Mouse (Mus musculus): ENCODE data around the gene Phf5a. TPM values are rescaled to one million over a fixed set of nuclear protein-coding genes. Genes with fewer than 3 reads are reported as not detected.

Gene Phf5a
- polyA plus RNA-seq, 1 experiment from 2014 or later: 200 TPM

DNA sequence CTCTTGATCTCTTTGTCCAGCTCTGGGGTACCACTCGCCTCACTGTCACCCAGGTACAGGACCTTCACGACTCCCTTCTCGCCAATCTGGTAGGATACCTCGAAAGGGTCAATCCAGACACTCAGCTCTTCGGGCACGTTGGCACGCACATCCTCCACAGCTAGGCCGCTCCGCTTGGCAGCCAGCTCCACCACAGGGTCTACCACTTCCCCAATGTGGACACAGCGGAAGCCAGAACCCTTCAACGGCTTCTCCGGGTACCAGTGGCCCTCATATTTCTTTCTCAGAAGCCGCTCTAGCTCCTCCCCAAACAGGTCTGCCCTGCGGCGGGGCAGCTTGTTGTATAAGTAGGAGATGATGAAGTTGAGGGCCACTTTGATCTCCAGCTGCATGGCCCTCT is 20.3 kb downstream of the Phf5a start:
- Histone ChIP-seq H3K4me1 (peaks cover 28% of the 10 kb centered on the region), H3K36me3 (peaks cover 65% of the 10 kb centered on the region), H3K4me3 (no peak overlapping the region), H3K27me3 (ENCODE audit: insufficient read depth, poor library complexity, severe bottlenecking) (no peaks in the 10 kb centered on the region), H3K27ac (no peak overlapping the region), H3K9me3 (no peaks in the 10 kb centered on the region)
- WGBS: 94% methylated on average over 15 of the region's 15 CpGs
- DNase-seq (ENCODE audit: low spot score): no peak

DNA sequence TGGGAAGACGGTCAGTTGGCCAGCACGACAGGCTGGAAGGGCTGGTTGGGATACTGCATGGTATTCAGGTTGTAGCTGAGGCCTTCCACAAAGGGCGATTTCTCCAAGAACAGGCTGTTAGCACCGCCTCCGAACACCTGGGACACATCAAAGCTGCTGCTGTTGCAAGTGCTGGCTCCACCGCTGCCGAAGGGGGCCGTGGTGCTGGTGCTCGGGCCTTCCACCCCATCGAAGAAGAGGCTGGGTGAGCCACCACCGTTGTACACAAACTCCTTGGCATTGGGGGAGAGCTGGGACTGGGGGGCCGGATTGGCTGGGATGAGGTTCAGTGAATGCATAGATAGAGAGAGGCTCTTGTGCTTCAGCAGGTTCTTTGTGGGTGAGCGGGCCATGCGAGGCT is 21.0 kb downstream of the Phf5a start:
- DNase-seq (ENCODE audit: low spot score): no peak
- H3K4me3 ChIP-seq: no peak overlapping the region
- H3K27ac ChIP-seq: no peak overlapping the region
- 83% methylated on average over 14 of the region's 14 CpGs for WGBS
- H3K27me3 ChIP-seq (ENCODE audit: insufficient read depth, poor library complexity, severe bottlenecking): no peaks in the 10 kb centered on the region
- peaks cover 65% of the 10 kb centered on the region for H3K36me3 ChIP-seq
- peaks cover 33% of the 10 kb centered on the region for H3K4me1 ChIP-seq
- H3K9me3 ChIP-seq: no peaks in the 10 kb centered on the region

DNA sequence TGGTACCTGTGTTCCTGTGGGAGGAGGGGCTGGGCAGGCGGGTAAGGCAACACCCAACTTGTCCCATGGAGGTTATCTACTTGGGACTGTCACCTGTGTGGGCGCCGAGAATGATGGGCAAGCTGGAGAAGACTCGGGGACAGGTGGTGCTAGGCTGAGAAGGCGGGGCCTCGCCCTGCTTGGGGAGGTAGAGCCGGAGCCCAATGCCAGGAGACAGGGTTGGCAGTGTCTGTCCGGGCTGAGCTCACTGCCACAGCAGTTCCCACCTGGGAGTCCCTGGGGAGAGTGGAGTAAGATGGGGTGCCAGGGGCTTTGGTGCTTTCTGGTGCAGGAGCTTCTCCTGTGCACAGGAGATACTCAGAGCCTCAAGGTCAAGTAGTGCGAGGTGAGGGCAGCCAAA is 22.6 kb downstream of the Phf5a start:
- 82% methylated on average over 9 of the region's 9 CpGs for WGBS
- 0 out of 2 replicates have a peak overlapping the region, but pooled peaks have one; percentile 22 for H3K27ac ChIP-seq
- peaks cover 59% of the 10 kb centered on the region for H3K36me3 ChIP-seq

GRCm38 (mm10) chr15:81848301-81848700 is 23.4 kb downstream of the Phf5a start:
- H3K9me3 ChIP-seq: no peaks in the 10 kb centered on the region
- H3K4me3 ChIP-seq: no peak overlapping the region
- H3K27me3 ChIP-seq (ENCODE audit: insufficient read depth, poor library complexity, severe bottlenecking): no peaks in the 10 kb centered on the region
- H3K27ac ChIP-seq: no peak overlapping the region
- 51% methylated on average over 7 of the region's 7 CpGs for WGBS
- H3K36me3 ChIP-seq: peaks cover 51% of the 10 kb centered on the region
- DNase-seq (ENCODE audit: low spot score): no peak
- peaks cover 31% of the 10 kb centered on the region for H3K4me1 ChIP-seq

More for the DNA sequence above, 22.6 kb downstream of the Phf5a start:
- H3K4me1 ChIP-seq: peaks cover 31% of the 10 kb centered on the region
- H3K27me3 ChIP-seq (ENCODE audit: insufficient read depth, poor library complexity, severe bottlenecking): no peaks in the 10 kb centered on the region
- H3K4me3 ChIP-seq: no peak overlapping the region
- H3K9me3 ChIP-seq: no peaks in the 10 kb centered on the region
- no peak for DNase-seq (ENCODE audit: low spot score)

DNA sequence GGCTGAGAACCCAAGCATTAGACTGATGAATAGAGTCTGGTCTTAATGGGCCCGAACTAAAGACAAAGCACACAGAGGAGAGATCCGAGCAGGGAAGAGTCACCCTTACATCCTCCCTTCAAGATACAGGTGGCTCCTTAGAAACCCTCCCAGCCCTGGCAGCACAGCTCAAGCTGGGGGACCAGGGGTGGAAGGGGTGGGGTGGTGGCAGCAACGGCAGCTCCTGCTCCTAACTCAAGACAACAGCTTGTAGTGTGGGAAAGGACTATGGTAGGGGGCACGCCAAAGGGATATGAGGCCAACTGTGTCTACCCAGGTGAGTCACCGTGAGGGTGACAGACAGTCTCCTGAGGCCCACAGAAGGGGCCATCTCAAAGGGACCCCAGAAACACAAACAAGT is 23.9 kb downstream of the Phf5a start:
- no peaks in the 10 kb centered on the region for H3K9me3 ChIP-seq
- H3K27ac ChIP-seq: no peak overlapping the region
- no peak for DNase-seq (ENCODE audit: low spot score)
- H3K4me1 ChIP-seq: peaks cover 31% of the 10 kb centered on the region
- no peak overlapping the region for H3K4me3 ChIP-seq
- 84% methylated on average over 5 of the region's 5 CpGs for WGBS
- peaks cover 47% of the 10 kb centered on the region for H3K36me3 ChIP-seq
- no peaks in the 10 kb centered on the region for H3K27me3 ChIP-seq (ENCODE audit: insufficient read depth, poor library complexity, severe bottlenecking)

GRCm38 (mm10) chr15:81847161-81847560 is 24.6 kb downstream of the Phf5a start:
- Histone ChIP-seq H3K27ac (no peak overlapping the region), H3K27me3 (ENCODE audit: insufficient read depth, poor library complexity, severe bottlenecking) (no peaks in the 10 kb centered on the region), H3K4me1 (peaks cover 29% of the 10 kb centered on the region), H3K4me3 (no peak overlapping the region), H3K36me3 (peaks cover 40% of the 10 kb centered on the region), H3K9me3 (no peaks in the 10 kb centered on the region)
- no peak for DNase-seq (ENCODE audit: low spot score)
- WGBS: 88% methylated on average over 4 of the region's 4 CpGs

DNA sequence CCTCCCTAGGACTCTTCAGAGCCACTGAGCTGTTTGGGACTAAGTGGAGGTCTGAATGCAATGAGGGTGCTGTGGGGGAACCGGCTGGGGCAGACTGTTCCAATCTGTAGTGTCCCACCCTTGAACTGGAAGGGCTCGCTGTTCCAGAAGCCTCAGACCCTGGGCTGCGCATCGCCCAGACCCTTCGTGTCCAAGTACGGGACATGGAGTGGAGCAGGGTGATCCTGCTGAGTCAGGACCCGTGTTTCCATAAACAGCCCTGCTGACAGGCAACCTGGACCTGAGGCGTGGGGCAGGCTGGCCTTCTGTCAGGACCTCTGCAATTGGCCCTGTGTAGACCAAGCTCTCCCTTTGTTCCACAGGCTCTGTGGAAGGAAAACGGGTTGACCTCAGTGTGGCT is 25.0 kb downstream of the Phf5a start:
- 81% methylated on average over 9 of the region's 9 CpGs for WGBS
- Histone ChIP-seq H3K4me1 (peaks cover 29% of the 10 kb centered on the region), H3K27ac (no peak overlapping the region), H3K36me3 (peaks cover 36% of the 10 kb centered on the region), H3K9me3 (no peaks in the 10 kb centered on the region), H3K4me3 (no peak overlapping the region), H3K27me3 (ENCODE audit: insufficient read depth, poor library complexity, severe bottlenecking) (no peaks in the 10 kb centered on the region)
- no peak for DNase-seq (ENCODE audit: low spot score)

DNA sequence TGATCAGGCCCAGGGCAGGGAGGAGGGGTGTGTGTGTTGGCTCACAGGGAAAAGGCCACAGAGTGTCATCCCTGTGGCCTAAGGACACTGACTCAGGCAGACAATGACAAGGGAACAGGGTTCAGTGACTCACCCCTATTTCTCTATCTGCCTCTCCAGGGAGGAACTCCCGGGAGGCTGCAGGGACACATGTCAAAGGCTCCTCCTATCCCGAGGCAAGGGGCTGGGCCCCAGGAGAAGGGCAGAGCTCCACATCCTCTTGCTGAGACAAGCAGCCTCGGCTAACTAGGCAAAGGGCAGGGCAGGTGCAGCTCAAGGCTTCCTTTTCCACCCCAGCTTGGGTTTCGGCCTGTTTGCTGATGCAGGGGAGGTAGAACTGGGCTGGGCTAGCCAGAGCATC is 26.0 kb downstream of the Phf5a start:
- Histone ChIP-seq H3K9me3 (no peaks in the 10 kb centered on the region), H3K4me1 (peaks cover 26% of the 10 kb centered on the region), H3K36me3 (peaks cover 26% of the 10 kb centered on the region), H3K27me3 (ENCODE audit: insufficient read depth, poor library complexity, severe bottlenecking) (no peaks in the 10 kb centered on the region), H3K27ac (no peak overlapping the region; the same call in none of the 2 replicates), H3K4me3 (no peak overlapping the region)
- 25% methylated on average over 4 of the region's 4 CpGs for WGBS
- DNase-seq (ENCODE audit: low spot score): no peak

DNA sequence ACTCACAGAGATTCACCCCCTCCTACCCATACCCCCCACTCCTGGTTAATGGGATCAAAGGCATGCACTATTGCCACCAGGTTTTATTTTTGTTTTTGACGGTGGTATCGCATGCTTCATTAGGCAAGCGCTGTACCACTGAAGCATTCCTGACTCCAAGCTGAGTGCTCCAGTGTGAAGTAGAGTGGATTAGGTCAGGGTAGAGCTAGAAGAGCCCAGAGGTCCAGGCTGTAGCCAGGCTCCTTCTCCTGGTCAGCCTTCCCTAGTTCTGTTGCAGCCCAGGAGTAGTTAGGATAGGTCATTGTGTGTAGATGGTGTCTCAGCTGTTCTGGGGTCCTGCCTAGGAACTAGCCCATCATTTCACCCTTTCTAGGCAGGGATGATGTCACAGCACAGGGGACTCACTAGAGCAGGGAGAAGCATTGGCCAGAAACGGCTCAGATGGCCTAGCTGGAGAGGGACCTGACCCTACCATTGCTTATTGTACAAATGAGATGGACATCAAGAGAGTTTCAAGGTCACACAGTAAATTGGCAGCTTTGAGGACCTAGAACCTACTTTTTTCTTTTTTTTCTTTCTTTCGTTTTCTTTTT is 26.6 kb downstream of the Phf5a start:
- no peak for DNase-seq (ENCODE audit: low spot score)
- peaks cover 20% of the 10 kb centered on the region for H3K36me3 ChIP-seq
- H3K27ac ChIP-seq: no peak overlapping the region; the same call in 1 of the 2 replicates
- H3K27me3 ChIP-seq (ENCODE audit: insufficient read depth, poor library complexity, severe bottlenecking): no peaks in the 10 kb centered on the region
- no peaks in the 10 kb centered on the region for H3K9me3 ChIP-seq
- 74% methylated on average over 5 of the region's 5 CpGs for WGBS
- H3K4me3 ChIP-seq: no peak overlapping the region
- peaks cover 23% of the 10 kb centered on the region for H3K4me1 ChIP-seq

DNA sequence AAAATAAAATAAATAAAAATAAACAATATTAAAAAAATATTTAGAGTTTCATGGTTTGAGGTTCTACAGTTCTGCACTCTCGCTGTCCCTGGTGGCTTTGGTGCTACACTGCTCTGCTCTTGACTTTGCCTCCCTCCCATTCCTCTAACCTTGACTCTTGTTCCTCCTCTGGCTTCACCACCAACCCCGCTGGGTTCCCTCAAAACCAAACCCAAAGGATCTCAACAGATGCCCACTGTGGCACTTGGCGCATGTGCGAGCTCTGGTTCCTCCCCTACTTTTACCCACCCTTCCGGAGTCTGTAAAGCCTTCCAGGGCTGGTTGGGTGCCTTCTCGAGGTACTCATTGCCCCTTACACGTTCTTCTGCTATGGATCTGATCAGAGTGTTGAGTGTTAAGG is 29.4 kb downstream of the Phf5a start:
- WGBS: 80% methylated on average over 7 of the region's 7 CpGs
- no peak for DNase-seq (ENCODE audit: low spot score)
- H3K27ac ChIP-seq: no peak overlapping the region
- no peak overlapping the region for H3K4me3 ChIP-seq
- no peaks in the 10 kb centered on the region for H3K27me3 ChIP-seq (ENCODE audit: insufficient read depth, poor library complexity, severe bottlenecking)
- H3K36me3 ChIP-seq: no peaks in the 10 kb centered on the region
- no peaks in the 10 kb centered on the region for H3K9me3 ChIP-seq
- H3K4me1 ChIP-seq: peaks cover 17% of the 10 kb centered on the region

DNA sequence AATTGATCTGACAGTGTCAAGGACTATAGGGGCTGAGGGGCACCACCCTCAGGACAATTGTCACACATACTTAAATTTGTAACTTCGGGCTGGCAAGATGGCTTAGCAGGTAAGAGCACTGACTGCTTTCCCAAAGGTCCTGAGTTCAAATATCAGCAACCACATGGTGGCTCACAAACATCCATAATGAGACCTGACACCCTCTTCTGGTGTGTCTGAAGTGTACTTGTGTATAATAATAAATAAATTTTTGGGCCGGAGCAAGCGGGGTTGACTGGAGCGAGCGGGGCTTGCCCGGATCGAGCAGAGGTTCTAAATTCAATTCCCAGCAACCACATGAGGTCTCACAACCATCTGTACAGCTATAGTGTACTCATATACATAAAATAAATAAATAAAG is 31.4 kb downstream of the Phf5a start:
- H3K36me3 ChIP-seq: no peaks in the 10 kb centered on the region
- H3K27me3 ChIP-seq (ENCODE audit: insufficient read depth, poor library complexity, severe bottlenecking): peaks cover 5% of the 10 kb centered on the region; the same call in 1 of the 2 replicates
- WGBS: 91% methylated on average over 7 of the region's 7 CpGs
- no peak overlapping the region for H3K4me3 ChIP-seq
- H3K9me3 ChIP-seq: no peaks in the 10 kb centered on the region
- no peak overlapping the region for H3K27ac ChIP-seq
- H3K4me1 ChIP-seq: peaks cover 20% of the 10 kb centered on the region
- DNase-seq (ENCODE audit: low spot score): no peak

DNA sequence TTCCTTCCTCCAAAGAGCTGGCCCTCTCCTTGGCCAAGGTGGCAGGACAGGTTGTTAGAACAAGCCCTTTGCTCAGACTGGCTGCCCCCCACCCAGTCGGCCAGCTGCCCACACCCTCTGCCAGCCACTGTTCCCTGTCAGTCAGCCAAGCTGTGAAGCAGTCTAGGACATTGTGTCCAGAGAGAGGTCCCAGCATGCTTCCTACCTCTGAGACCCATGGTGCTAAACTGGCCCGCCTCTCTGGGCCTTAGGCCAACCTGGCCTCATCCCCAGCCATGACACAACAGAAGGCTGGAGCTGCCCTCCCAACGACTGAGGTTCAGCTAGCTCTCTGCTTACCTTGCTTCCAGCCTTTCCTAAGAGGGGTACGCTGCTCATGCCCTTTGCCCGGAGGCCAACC is 32.1 kb downstream of the Phf5a start:
- DNase-seq (ENCODE audit: low spot score): no peak
- H3K27ac ChIP-seq: no peak overlapping the region
- WGBS: 70% methylated on average over 5 of the region's 5 CpGs

DNA sequence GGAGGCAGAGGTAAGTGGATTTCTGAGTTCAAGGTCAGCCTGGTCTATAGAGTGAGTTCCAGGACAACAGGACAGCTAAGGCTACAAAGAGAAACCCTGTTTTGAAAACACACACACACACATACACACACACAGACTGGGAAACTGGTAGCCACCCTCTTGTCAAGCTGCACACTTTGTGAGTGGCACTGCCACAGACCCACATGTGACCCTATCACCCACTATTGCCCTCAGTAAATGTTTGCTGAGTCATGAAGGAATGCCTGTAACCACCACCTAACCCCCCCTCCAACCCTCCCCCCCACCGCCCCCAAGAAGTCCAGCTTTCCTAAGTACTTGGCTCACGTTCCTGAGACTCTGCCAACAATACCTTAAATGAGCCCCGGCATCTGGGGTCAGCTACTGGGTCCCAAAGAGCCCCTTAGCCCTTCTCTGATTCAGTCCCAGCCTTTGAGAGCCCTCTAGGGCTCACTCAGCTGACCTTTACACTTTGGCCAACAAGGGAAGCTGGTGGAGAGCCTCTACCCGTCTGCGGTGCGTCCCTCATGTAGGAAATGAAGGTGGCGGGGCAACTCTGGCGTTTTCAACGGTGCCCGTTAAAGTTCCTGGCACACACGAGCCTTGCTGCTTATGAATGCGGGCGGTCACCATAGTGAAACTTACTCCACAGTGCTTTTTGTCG is 33.0 kb downstream of the Phf5a start:
- no peak overlapping the region for H3K4me3 ChIP-seq
- WGBS: 71% methylated on average over 14 of the region's 14 CpGs
- H3K27me3 ChIP-seq (ENCODE audit: insufficient read depth, poor library complexity, severe bottlenecking): peaks cover 17% of the 10 kb centered on the region; the same call in 1 of the 2 replicates
- H3K36me3 ChIP-seq: no peaks in the 10 kb centered on the region
- no peaks in the 10 kb centered on the region for H3K9me3 ChIP-seq
- peaks cover 34% of the 10 kb centered on the region for H3K4me1 ChIP-seq
- no peak for DNase-seq (ENCODE audit: low spot score)
- H3K27ac ChIP-seq: no peak overlapping the region

More for the DNA sequence above, 32.1 kb downstream of the Phf5a start:
- no peaks in the 10 kb centered on the region for H3K36me3 ChIP-seq
- no peak overlapping the region for H3K4me3 ChIP-seq
- H3K9me3 ChIP-seq: no peaks in the 10 kb centered on the region
- peaks cover 26% of the 10 kb centered on the region for H3K4me1 ChIP-seq
- H3K27me3 ChIP-seq (ENCODE audit: insufficient read depth, poor library complexity, severe bottlenecking): peaks cover 10% of the 10 kb centered on the region; the same call in 1 of the 2 replicates
